Mouse (Mus musculus) urinary bladder, postnatal 10 days (tissue): ENCODE measurements at regions not wholly inside any gene's neighbourhood (a gene's known extent, or its start where the extent isn't known, plus 50 kb on each side); places are given as distances from the start of the nearest gene placed in this dataset.

Experiments
- DNase-seq: peaks from one replicate; pipeline ENCODE4 v3.0.0; 2022; ENCODE audit warnings: low spot score

DNA sequence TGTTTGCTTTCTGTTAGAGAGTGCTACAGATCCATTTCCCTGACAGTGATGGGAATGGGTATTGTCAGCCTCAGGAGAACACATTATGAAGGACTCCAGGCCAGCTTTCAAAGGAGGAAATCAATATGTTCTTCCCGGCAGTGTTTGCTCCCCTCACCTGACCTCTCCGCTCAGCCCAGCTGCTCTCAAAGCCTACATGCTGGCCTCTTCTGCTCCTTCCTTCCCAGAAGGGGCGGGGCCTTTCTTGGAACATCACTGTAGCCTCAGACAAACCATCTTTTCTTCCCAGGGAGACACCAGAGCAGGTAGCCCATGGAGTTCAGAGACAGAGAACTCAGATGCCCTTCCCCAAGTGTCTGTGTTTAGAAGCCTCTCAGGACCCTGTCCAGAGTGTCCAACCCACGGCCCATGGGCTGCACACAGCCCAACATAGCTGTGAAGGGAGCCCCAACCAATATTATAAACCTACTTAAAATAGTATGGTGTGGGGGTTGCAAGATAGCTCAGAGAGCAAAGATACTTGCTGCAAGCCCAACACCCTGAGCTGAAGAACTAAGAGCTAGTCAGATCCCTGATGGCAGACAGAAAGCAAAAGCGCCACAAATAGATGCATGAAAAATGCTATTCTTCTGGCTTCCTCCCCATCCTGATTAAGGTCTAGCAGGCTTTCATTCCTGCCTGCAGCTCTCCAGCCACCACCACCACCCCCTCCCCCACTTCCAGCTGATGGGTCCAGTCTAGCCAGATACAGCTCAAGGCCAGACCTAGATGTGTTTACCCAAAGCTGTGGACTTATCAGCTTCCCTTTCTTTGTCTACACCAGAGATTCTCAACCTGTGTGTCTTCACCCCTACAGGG, 141.8 kb upstream of the Hs6st1 start:
- no peak for DNase-seq

DNA sequence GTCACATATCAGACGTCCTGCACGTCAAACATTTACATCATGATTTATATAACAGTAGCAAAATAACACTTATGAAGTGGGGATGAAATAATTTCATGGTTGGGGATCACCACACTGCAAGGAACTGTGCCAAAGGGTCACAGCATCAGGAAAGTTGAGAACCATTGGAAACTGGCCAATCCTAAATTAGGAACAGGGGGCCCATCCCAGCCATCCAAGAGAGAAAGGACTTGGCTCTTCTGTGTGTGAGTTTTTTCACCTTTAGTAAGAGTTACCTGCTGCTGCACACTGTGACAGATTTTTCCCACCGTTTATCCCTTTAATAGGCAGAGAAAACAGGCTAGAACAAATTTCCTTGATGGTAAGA, 141.2 kb upstream of the Hs6st1 start:
- no peak for DNase-seq

DNA sequence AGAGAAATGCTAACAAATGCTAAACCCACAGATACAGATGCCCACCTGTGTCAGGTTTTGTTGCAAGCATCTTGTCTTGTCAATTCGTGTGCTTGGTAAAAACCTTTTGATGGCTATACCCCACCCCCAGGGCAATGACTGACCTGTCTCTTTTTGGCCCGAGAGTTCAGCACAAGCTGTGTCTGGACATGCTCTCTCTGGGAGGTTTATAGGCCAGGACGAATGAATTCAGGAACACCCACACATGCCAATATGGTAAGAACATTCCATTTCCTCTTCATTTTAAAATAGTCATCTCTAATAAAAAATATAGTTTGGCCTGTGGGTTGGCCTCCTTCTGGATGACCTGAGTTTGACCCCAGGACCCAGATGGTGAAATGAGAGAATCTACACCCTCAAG, 137.8 kb upstream of the Hs6st1 start:
- no peak for DNase-seq

DNA sequence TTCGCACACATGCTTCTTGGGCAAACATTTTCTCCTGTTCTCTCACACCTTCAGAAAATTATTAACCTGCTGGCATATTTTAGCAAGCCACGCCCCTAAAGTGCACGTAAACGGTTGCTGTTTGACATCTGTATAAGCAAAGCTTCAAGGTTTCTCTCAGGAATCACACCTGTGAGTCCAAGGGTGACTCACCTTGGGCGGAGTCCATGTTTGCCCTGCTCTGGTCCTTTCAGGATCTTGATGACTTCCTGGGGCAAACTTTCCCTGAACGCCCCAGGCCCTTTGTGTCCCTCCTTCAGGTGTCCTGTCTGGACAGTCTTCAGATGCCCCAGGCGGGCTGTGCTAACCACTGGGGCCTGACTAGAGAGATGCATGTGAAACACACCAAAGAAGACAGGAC, 137.1 kb upstream of the Hs6st1 start:
- no peak for DNase-seq

DNA sequence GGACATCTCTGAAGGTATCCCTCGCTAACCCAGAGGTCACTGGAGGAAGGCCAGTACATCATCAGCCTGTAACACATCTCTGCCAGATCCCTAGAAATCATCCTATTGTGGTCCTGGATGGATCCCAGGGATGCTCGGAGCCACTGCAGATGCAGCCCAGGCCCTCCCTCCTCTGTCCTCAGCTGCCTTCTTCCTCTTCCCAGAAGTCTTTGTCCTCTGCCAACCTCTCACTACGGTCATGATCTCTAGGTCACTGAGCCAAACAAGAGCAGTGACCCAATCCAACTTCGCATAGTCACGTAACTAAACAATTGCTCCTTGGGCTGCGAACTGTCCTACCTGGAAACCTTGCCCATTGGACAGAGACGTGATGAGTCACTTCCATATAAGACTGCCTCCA, 134.7 kb upstream of the Hs6st1 start:
- no peak for DNase-seq

DNA sequence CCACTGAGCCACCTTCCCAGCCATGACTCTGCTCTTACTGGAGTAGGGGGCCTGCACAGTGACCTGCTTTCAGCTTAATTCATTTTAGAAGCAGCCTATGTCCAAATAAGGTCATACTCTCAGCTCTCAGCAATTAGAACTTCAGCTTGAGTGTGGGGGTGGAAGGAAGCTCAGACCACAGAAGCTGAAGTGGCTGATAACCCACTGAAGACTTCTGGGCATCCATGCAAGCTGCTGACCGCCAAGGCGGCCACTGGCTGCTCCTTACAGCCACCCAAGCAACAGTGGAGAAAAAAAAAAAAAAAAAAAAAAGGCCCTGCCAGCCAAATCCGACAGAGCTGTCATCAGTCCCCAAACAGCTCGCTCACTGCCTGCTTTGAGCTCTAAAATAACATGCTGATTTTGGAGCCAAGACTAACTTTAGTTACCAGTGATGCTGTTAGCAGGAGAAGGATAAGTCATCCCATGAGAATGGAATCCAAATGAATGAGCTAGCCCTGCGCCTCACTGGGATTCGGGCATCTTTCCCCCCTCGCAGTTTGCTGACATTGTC, 133.0 kb upstream of the Hs6st1 start:
- no peak for DNase-seq

DNA sequence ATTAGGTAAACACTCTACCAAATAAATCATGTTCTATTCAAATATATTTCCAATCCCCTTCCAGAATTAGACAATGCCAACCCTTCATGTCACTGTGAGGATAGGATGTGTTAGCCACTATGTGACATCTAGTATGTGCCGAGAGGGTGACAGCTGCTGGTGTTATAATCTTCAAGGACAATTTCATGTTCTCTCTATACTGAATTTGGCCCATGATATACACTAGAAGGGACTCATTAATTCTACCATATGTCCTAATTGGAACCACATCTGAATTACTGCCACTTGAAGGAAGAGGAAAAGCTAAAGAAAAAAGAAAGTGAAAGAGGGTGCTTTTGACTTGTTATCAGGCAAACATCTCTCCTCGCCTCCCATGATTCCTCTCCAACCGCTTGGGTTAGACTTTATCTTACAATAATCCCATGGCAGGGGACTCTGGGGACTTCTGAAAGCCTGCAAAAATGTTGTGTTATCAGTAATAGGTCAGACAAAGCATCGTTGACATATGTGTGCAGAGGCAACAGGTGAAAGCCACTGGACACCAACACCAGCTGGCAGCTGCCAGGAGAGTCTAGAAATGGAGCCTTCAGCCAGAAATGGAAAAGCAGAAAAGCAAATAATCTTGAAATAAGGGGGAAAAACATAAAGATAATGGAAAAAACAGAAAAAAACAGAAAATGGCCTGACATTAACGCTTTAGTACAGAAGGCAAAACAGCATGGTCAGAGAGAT, 131.7 kb upstream of the Hs6st1 start:
- no peak for DNase-seq

DNA sequence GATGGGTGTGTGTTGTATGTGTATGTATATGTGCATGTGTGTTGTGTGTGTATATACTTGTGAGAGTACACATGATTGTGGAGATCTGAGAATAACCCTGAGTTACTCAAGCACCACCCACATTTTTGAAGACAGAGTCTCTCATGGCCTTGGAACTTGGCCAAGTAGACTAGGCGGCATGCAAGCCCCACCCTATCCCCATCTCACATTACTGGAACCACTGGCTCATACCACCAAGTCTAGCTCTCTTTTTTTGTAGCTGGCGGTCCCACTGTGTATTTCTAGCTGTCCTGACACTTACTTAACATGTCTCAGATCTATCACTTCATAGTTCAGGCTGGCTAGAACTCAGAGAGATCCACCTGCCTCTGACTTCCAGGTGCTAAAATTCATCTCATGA, 128.0 kb upstream of the Hs6st1 start:
- no peak for DNase-seq

DNA sequence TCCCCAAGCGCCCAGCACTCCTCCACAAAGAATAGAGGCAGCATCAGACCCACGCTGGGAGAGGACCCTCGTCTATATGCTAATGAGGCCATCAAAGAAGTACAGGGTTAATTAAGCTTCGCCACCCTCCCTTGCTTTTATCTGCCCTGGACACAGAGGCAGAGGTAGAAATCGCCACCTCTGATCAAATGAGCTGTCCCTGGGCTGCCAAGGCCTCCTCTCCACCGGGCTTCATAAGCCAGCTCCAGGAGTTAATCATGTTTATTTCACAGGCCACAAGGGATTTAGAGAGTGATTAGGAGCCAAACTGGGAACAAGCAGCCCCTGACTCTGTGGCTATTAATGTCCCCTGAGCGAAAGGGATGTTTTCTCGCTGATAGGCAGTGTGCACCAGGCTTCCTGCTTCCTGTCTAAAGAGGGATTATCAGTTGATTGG, 126.5 kb upstream of the Hs6st1 start:
- DNase-seq: no peak

DNA sequence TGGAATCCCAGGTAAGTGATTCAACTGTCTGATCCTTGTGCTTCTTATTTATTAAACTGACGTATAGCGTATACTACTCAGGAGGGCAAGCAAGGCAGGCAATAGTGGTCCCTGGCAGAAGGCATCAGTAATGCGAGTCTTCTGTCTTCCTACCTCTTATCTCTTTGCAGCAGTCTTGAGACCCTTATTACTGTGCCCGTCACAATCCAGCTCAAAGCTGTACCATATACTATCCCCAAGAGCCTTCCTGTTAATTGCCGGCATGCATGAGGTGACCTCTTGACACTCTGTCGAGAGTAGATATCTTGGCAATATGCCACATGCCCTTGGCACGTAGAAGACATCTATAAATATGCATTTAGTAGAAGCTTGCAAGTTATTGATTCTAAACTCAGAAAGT, 126.0 kb upstream of the Hs6st1 start:
- DNase-seq: no peak

DNA sequence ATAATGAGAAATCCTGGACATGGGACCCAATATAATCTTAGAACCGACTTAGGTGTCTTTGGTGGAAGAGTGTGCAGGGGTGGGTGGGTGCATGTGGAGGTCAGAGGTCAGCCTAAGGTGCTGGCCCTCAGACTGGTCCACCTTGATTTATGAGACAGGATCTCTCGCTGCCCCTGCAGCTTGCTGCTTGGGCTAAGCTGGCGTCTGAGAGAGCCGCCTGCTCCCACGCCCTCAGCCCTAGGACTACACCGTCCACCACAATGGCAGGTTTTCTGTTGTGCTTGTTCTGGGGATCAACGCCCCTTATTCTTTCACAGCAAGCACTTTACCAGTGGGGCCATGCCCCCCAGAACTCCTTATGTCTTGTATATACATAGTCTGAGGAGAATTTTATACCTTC, 124.4 kb upstream of the Hs6st1 start:
- no peak for DNase-seq

DNA sequence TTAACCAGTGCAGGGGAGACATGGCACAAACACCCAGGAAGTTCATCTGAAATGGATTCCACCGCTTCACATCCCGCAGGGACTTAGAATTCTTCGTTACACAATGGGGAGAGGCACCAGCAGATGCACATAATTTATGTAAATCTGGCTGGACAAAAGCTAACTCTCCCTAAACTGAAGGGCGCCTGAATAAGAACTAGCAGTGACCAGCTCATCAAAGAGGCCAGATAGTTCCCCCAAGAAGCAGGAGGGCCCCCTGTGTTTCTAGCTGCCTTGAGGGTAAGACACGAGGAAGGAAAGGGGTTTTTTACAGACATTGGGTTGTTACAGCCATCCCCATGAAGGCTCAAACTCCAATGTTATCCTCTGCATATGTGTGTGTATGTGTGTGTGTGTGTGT, 123.8 kb upstream of the Hs6st1 start:
- DNase-seq: no peak

DNA sequence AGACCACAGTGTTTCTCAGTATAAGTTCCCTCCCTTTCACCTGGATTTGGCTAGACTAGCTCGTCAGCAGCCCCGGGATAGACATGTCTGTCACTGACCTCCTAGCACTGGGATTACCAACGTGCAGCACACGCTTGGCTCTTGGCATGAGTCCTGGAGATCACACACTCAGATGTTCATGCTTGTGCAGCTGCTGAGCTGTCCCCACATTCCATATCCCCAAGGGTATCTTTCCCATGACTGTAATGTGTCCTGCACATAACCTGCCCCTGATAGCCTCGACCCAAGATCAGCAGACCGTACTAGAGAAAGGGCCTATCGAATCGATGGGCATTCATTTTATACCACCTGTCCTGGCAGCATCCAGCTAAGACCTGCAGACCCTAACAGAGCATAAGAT, 123.4 kb upstream of the Hs6st1 start:
- DNase-seq: no peak

DNA sequence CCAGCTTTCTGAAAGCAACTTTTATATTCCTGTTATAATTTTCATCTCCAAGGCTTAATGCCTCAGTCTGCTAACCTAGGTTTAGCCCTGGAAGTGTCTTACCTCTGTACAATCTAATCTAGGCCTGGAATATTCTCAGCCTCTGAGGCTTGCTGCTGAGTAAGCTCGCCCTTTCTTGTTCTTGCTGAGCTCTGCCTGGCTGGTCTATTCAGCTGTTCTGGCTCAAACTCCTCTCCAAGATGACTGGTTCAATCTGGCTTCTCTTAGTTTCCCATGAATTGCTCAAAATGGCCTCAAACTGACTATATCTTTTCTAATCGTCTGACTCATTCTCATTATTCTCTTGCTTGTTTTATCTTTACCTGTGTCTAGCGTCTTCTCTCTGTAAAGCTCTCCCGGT, 122.6 kb upstream of the Hs6st1 start:
- no peak for DNase-seq

DNA sequence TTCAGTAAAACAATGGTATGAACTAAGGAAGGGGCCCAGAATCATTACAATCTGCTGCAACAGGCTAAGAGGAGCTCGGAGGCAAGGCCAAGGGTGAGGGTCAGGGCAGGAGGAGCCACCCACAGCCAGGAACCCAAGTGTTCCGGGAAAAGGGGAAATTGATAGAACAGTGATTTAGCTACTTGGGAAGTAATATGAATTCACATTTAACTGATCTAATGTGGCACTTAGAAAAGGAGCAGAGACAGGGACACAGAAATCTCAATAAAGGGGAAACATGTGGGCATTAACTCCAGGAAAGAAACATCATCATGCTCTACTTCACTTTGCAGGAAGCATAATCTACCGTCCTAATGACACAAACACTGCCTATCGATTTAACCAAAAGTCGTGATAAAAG, 120.1 kb upstream of the Hs6st1 start:
- no peak for DNase-seq

DNA sequence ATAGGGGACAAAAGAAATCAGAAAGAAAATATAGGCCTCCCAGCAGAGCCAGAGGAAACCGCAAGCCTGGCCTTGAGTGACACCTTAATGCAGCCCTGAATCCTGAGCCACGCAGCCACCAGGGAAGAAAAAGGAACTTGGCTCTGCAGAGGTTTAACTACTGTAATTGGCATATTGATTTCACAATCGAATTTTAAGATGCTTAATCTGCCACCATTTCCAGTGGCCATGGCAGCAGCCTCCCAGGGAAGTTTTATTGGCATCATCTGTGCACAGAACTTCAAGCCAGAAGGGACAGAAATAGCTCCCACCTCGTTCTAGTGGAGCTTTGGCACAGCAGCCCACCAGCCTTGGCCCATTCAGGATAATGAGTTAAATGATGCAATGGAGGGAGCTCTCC, 117.1 kb upstream of the Hs6st1 start:
- no peak for DNase-seq

DNA sequence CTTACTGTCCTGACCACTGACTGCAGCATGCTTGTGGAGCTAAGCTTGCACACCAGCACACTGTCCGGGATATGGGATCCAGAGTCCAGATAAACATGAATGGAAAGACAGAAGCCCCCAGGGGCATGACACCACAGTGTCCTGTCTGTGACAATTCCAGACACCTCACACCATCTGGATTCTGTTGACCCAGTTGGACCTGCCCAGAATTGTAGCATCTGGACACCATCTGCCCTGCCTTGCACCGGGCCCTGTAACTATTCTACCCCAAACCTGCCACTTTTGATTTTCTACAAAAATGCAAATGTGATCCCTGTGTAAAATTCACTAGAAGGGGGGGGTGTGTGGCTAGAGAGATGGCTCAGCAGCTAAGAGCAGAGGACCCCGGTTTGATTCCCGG, 114.5 kb upstream of the Hs6st1 start:
- no peak for DNase-seq

DNA sequence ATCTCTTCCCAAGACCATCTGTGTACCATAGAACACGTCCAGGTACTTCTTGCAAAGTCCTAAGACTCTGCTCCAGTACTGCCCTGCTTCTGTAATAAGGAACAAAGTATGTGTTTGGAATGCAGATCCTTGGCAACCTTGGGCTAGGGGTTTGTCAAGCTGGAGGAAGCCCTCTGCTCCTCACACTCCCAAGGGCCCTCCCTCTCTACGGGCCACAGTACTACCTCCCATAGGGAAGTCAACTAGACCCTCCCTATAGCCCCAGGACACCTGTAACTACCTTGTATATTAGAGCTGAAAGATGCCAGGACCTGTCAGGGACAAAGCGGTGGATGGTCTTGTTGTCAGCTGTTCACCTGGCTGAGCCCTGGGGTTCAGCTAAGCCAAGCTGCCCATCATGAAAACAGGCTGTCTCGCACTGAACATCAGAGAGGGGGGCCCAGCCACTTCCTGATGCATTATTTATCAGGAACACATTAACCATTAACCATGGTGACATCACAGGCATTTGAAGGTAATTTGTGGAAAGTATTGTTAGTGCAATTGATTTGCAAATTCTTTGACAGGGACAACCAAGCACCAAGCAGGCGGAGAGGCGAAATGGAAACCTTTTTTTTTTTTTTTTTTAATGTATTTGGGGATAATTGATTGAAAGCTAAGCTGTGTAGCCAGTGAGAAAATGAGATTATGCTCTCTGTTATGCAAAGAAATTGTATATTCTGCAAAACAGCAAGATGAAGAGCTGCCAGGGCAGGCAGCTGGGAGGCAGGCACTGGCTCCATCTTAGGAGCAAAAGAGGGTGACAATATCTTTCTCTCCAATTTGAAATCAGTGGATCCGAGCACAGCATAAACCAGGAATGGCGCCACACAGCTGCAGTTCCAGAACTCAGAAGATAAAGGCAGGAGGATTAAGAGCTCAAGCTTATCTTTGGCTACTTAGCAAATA, 110.5 kb upstream of the Hs6st1 start:
- DNase-seq: no peak

DNA sequence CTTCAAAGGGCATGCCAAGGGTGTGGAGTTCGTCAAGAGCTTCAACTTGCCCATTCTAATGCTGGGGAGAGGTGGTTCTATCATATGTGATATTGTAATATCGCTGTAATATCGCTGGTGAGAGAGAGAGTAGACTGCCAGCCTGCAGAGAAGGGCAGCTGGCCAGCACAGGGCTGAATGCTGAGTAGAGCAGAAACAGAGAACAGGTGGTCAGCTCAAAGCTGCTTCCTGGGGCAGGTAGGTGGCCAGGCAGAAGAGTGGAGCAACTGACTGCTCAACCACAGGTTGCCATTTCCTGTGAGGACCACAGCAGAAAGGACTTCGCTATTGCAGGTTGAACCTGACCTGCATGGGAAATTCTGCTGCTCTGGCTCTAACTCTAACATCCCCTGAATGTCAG, 108.5 kb upstream of the Hs6st1 start:
- no peak for DNase-seq

DNA sequence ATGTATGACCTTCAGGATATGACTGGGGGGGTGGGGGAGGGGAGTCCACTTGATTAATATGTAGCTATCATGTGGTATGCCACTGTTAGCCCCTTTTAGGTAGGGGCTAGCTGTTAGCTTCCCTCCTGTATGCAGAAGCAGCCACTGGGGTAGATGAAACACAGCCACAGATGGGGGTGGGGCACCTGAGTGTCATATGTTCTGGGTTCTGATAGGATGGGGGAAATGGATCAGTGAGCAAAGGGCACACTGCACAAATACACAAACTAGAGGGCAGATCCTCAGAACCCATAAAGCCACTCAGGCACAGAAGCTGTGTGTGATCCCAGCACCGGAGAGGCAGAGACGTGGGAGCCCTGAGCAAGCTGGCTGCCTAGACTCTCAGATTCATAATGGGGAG, 107.4 kb upstream of the Hs6st1 start:
- DNase-seq: no peak

DNA sequence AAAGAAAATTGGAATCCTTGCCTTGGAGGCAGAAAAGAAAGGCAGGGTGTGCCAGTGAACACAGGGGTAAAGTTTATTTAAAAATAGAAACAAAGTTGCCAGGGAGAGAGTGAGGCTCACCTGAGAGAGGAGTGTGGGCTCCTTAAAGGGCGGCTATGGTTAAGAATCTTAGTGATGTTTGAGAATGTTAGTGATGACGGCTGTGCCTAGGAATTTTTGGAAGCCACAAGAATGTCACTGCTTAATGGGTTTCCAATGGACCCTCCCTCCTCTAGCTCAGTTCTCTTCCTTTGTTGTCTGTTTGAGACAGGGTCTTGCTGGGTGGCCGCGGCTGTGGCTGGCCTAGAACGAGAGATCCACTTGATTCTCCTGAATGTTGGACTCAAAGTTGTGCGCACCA, 106.3 kb upstream of the Hs6st1 start:
- no peak for DNase-seq

DNA sequence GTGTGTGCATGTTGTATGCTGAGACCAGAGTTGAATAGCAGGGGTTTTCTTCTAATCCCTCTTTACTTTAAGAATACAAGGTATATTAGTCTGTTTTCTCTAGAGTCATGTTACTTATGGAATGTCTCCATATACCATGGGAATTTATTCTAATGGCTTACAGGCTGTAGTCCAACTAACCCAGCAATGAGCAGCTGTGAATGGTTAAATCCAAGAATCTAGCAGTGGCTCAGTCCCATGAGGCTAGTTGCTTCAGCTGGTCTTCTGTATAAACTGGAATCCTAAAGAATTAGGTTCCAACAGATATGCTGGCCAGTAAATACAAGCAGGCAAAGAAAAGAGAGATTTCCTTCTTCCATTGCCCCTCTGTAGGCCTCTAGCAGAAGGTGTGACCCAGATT, 99.7 kb upstream of the Hs6st1 start:
- no peak for DNase-seq
